Mouse (Mus musculus) myocyte (in vitro differentiated cells): ENCODE data around the gene Ccdc61.

ENCODE experiments used
- CEBPB ChIP-seq: IDR thresholded peaks from 2 replicates; pipeline ENCODE4 v1.6.1; 2011; ENCODE audit warnings: mild to moderate bottlenecking, moderate library complexity; ENCODE audit not compliant: poor library complexity, insufficient read depth, severe bottlenecking
- E2F4 ChIP-seq: IDR thresholded peaks from one replicate; pipeline ENCODE4 v1.6.1; 2011; ENCODE audit warnings: mild to moderate bottlenecking, control low read depth, moderate library complexity; ENCODE audit not compliant: insufficient read depth
- MAX ChIP-seq: IDR thresholded peaks from one replicate; pipeline ENCODE4 v1.6.1; 2011; ENCODE audit warnings: low read depth, mild to moderate bottlenecking, control low read depth
- MYOD1 ChIP-seq, 3 experiments: IDR thresholded peaks; one replicate each; pipeline ENCODE4 v1.6.1; 2011; ENCODE audit warnings: control low read depth in 2 of 3, low read depth in 2 of 3, mild to moderate bottlenecking in 2 of 3, moderate library complexity in 1 of 3; ENCODE audit not compliant: insufficient read length in 2 of 3, control insufficient read depth in 1 of 3
- MYOG ChIP-seq, 3 experiments: IDR thresholded peaks; one replicate each; pipeline ENCODE4 v1.6.1; 2011; ENCODE audit warnings: control low read depth in 2 of 3, low read depth in 2 of 3, mild to moderate bottlenecking in 2 of 3; ENCODE audit not compliant: insufficient read length in 2 of 3, control insufficient read depth in 1 of 3, insufficient read depth in 1 of 3
- POLR2A ChIP-seq: IDR thresholded peaks from one replicate; pipeline ENCODE4 v1.6.1; 2011; ENCODE audit warnings: low read depth, mild to moderate bottlenecking, control low read depth, moderate library complexity; ENCODE audit not compliant: insufficient read length
- POLR2AphosphoS2 ChIP-seq: IDR thresholded peaks from one replicate; pipeline ENCODE4 v1.6.1; 2011; ENCODE audit warnings: low read depth, control low read depth; ENCODE audit not compliant: insufficient read length
- REST ChIP-seq: IDR thresholded peaks from one replicate; pipeline ENCODE4 v1.6.1; 2011; ENCODE audit warnings: mild to moderate bottlenecking, control low read depth, moderate library complexity; ENCODE audit not compliant: insufficient read depth, insufficient read length
- TCF12 ChIP-seq: IDR thresholded peaks from one replicate; pipeline ENCODE4 v1.6.1; 2011; ENCODE audit warnings: mild to moderate bottlenecking, control low read depth; ENCODE audit not compliant: poor library complexity, insufficient read depth, severe bottlenecking
- USF1 ChIP-seq: IDR thresholded peaks from one replicate; pipeline ENCODE4 v1.6.1; 2011; ENCODE audit warnings: low read depth, mild to moderate bottlenecking, control low read depth, moderate library complexity

DNA sequence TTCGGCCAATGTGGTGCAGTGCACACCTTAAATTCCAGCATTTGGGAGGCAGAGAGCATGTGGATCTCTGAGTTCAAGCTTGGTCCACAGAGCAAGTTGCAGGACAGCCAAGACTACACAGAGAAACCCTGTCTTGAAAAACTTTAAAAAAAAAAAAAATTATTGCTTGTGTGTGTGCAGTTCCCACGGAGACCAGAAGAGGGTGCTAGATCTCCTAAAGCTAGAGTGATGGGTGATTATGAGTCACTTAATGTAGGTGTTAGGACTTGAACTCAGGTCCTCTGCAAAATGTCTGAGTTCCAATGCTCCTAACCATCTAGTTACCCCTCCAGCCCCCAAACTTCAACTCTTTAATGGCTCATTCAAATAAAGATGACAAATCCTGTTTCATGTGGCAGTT lies 41.7 kb downstream of the Ccdc61 start:
- TF ChIP-seq TCF12: no peak
- no peak for TF ChIP-seq POLR2AphosphoS2
- TF ChIP-seq MAX: no peak
- TF ChIP-seq POLR2A: no peak
- no peak for TF ChIP-seq E2F4
- TF ChIP-seq CEBPB: no peak
- TF ChIP-seq MYOG (IDR thresholded peaks at IDR 0.05; ENCODE audit: control insufficient read depth in 1 of 3, insufficient read depth in 1 of 3, insufficient read length in 2 of 3, low read depth in 2 of 3): no peak
- TF ChIP-seq USF1: no peak
- no peak for TF ChIP-seq REST
- no peak for TF ChIP-seq MYOD1 (IDR thresholded peaks at IDR 0.05; ENCODE audit: control insufficient read depth in 1 of 3, insufficient read length in 2 of 3, low read depth in 2 of 3)
